Mouse (Mus musculus): ENCODE results near the gene Pbx4. TPM values are rescaled to one million over a fixed set of nuclear protein-coding genes. Genes with fewer than 3 reads are reported as not detected.

Gene Pbx4
- polyA plus RNA-seq, 1 experiment from 2014 or later = 58.8 TPM

DNA sequence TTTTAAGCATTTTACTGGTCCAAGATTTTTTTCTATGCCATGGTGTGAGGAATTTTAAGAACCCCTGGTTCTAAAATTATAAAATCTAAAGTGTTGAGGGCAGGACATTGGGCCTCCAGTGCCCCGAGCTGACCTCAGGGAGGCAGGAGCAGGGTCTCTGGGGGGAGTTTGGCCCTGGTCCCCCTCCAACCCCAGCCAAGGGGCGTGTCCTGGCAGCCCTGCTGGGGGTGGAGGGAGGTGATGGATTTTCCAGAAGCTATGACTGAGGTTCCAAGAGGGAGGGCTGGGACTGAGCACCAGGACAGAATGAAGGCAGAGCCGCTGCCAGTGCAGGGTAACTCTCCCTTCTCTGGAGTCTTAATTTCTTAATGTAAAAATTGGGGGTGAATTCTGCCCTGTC is 45.7 kb downstream of the Pbx4 start:
- H3K4me3 ChIP-seq = no peak overlapping the region
- 69% methylated on average over 3 of the region's 3 CpGs for WGBS
- H3K9ac ChIP-seq = no peak overlapping the region
- no peak for ATAC-seq (ENCODE audit: low read depth)
- H3K36me3 ChIP-seq = no peaks in the 10 kb centered on the region
- no peaks in the 10 kb centered on the region for H3K9me3 ChIP-seq
- H3K4me1 ChIP-seq (replicated peaks) = peaks cover 29% of the 10 kb centered on the region
- no peak overlapping the region for H3K27ac ChIP-seq (replicated peaks)
- H3K4me2 ChIP-seq = no peak overlapping the region
- peaks cover 62% of the 10 kb centered on the region for H3K27me3 ChIP-seq

DNA sequence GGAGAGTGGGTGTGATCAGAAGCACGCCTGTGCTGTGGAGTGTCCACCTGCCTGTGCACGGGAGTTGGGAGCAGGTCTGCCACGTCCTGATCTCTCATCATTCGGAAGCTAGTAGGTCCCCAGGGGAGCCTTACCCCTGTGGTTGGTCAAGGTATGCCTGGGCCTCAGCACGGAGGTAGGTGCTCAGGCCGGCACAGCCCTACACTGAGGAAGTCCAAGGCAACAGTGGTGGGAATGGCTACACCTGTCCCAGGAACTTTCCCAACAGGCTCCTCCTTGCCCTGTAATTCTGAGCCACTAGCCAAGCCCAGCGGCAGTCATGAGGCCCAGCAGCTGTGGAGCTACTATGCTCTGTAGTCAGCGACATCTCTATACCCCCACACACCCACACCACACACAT is 47.4 kb downstream of the Pbx4 start:
- 55% methylated on average over 8 of the region's 8 CpGs for WGBS
- H3K4me3 ChIP-seq = no peak overlapping the region
- H3K36me3 ChIP-seq = no peaks in the 10 kb centered on the region
- peaks cover 29% of the 10 kb centered on the region for H3K4me1 ChIP-seq (replicated peaks)
- peaks cover 79% of the 10 kb centered on the region for H3K27me3 ChIP-seq
- no peaks in the 10 kb centered on the region for H3K9me3 ChIP-seq
- ATAC-seq (ENCODE audit: low read depth) = no peak
- H3K27ac ChIP-seq (replicated peaks) = no peak overlapping the region
- no peak overlapping the region for H3K4me2 ChIP-seq
- no peak overlapping the region for H3K9ac ChIP-seq

DNA sequence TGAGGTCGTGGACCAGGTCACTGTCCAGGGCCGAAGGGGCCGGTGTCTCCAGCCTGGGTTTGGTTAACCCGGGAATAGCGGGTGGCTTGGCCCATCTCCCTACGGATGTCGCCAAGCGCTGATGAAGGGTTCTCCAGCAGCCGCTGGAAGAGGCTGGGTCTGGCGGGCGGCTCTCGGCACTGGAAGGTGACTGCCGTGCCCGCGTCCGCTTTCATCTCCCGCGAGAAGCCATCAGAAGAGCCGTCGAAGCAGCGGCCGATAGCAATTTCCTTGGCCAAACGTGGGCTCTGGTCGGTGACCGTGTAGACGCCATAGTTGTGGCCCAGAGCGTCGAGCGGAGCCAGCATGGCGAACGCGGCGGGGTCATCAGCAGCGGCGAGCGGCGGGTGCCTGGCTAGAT is 48.5 kb downstream of the Pbx4 start:
- Histone ChIP-seq H3K9me3 (no peaks in the 10 kb centered on the region), H3K4me3 (peak overlapping the region; percentile 44), H3K27ac (replicated peaks) (no peak overlapping the region), H3K4me1 (replicated peaks) (peaks cover 36% of the 10 kb centered on the region), H3K36me3 (no peaks in the 10 kb centered on the region), H3K27me3 (peaks cover 90% of the 10 kb centered on the region), H3K4me2 (peak overlapping the region; percentile 56), H3K9ac (no peak overlapping the region)
- no peak for ATAC-seq (ENCODE audit: low read depth)
- 8% methylated on average over 37 of the region's 37 CpGs for WGBS

DNA sequence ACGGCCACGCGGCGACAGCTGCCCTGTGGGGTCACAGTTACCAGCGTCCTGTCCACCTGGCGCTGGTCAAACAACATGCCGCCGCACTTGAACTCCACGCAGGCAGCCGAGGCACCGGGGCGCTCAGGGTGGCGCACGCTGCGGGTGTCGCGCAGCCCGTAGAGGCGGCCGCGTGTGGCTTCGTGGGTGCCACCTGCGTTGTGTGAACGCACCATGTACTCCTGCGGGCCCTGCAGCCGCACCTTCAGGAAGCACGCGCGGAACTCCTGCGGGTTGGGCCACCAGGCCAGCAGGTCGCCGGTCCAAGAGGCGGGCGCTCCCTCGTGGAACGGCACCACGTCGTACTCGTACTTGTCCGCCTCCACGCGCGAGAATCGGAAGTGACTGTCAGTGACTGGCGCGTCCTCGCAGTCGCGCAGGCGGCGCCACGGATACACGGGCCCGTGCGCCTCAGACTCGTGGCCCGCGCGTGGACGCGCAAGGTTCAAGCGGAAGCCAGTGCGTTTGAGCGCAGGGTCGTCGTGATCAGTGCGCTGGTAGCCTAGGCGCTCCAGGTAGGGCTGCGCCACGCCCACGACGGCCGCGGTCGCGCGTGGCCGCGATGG is 49.1 kb downstream of the Pbx4 start:
- 21% methylated on average over 79 of the region's 79 CpGs for WGBS
- no peaks in the 10 kb centered on the region for H3K36me3 ChIP-seq
- H3K4me1 ChIP-seq (replicated peaks) = peaks cover 41% of the 10 kb centered on the region
- peak; percentile 1; the same call in 1 of the 2 replicates for ATAC-seq (ENCODE audit: low read depth)
- peak overlapping the region; percentile 56 for H3K9ac ChIP-seq
- H3K4me2 ChIP-seq = peak overlapping the region; percentile 56
- peaks cover 91% of the 10 kb centered on the region for H3K27me3 ChIP-seq
- H3K4me3 ChIP-seq = peak overlapping the region; percentile 44
- H3K9me3 ChIP-seq = no peaks in the 10 kb centered on the region
- H3K27ac ChIP-seq (replicated peaks) = no peak overlapping the region

DNA sequence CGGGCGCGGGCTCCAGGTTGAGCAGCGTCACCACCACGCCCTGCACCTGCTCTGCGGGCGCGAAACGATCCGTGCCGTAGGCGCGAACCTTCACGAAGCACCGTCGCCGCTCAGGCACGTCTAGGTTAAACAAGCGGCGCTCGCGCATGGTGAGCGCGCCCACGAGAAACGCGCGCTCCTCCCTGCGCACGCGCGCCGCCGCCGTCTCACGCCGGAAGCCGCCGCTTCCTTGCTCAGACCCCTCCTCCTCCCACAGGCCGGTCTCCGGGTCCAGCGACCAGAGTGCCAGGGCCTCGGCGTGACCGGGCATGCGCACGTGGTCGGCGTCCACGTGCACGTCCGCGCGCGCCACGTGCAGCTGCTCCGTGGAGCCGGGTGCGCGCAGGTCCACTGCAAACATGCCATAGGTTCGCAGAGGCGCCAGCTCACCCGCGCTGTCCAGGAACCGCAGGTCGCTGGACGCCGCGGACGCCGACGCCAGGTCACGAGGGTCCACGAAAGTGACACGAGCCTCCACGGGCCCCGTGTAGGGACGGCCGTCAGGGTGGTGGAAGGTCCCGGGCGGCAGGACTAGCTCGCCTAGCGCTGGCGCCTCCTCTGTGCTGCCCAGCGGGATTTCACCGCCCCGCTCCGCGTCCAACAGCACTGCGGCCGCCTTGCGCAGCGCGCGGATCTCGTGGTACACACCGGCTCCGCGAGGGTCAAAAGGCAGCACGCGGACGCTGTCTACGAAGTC is 49.9 kb downstream of the Pbx4 start:
- H3K27ac ChIP-seq (replicated peaks) = no peak overlapping the region
- H3K9me3 ChIP-seq = no peaks in the 10 kb centered on the region
- peak overlapping the region; percentile 56 for H3K4me2 ChIP-seq
- peak; percentile 65 for ATAC-seq (ENCODE audit: low read depth)
- 4% methylated on average over 100 of the region's 103 CpGs for WGBS
- H3K4me3 ChIP-seq = peak overlapping the region; percentile 44
- H3K4me1 ChIP-seq (replicated peaks) = peaks cover 48% of the 10 kb centered on the region
- H3K36me3 ChIP-seq = no peaks in the 10 kb centered on the region
- H3K9ac ChIP-seq = peak overlapping the region; percentile 56
- H3K27me3 ChIP-seq = peaks cover 94% of the 10 kb centered on the region

DNA sequence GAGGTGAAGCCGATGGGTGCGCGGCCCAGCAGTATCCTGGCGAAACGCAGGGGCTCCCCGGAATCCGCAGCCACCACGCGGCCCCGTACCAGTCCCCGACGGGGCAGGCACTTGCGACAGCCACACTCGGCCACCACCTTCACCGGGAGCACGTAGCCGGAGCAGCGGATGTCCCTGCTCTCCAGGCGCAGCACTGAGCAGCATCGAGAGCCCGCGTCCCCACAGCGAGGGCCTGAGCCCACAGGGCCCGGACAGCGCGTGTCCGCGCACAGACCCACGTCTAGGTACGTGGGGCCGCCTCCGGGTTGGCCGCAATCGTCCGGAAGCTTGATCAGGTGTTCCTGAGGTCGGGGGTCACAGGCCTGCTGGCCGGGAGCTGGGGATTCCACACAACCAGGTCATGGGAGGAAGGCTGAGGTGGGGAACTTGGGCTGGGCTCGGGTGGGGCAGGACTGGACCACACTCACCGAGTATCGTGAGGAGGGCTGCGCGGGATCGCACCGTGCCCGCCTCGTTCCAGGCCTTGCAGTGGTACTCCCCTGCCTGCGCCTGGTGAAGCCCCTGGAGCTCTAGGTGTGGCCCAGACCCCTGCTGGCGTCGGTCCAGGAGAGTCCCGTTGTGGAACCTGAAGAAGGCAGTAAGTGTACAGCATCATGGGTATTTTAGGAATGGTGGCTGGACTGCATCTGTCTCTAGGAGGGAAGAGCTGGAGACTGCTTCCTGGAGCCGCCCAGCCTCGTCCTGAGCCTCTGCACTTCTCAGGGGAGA is 50.7 kb downstream of the Pbx4 start:
- WGBS = 13% methylated on average over 52 of the region's 52 CpGs
- Histone ChIP-seq H3K4me1 (replicated peaks) (peaks cover 56% of the 10 kb centered on the region), H3K36me3 (no peaks in the 10 kb centered on the region), H3K9ac (0 out of 2 replicates have a peak overlapping the region, but pooled peaks have one; percentile 52), H3K27me3 (peaks cover 99% of the 10 kb centered on the region), H3K9me3 (no peaks in the 10 kb centered on the region), H3K4me3 (peak overlapping the region; percentile 44), H3K27ac (replicated peaks) (no peak overlapping the region), H3K4me2 (peak overlapping the region; percentile 56)
- ATAC-seq (ENCODE audit: low read depth) = no peak

DNA sequence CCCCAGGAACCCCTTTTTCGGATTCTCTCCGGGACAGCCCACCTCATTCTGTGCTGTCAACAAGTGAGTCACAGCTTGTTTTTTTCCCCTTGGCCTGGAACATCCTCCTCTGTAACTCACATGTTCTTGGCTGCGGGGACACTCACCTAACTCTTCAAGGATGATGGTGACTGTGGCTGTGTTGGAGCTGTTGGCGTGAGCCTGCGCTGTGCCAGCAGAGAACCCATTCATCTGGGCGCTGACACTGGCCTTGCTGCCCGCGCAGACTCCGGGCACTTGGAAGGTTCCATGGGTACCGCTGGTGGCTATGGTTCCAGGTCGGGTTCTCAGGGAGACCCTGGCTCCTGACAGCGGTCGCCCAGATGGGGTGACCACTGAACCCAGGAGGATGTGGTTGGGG is 51.9 kb downstream of the Pbx4 start:
- peaks cover 100% of the 10 kb centered on the region for H3K27me3 ChIP-seq
- WGBS = 54% methylated on average over 13 of the region's 13 CpGs
- ATAC-seq (ENCODE audit: low read depth) = no peak
- no peak overlapping the region for H3K4me2 ChIP-seq
- no peak overlapping the region for H3K27ac ChIP-seq (replicated peaks)
- no peak overlapping the region for H3K9ac ChIP-seq
- H3K9me3 ChIP-seq = no peaks in the 10 kb centered on the region
- no peak overlapping the region for H3K4me3 ChIP-seq
- H3K4me1 ChIP-seq (replicated peaks) = peaks cover 67% of the 10 kb centered on the region
- no peaks in the 10 kb centered on the region for H3K36me3 ChIP-seq

DNA sequence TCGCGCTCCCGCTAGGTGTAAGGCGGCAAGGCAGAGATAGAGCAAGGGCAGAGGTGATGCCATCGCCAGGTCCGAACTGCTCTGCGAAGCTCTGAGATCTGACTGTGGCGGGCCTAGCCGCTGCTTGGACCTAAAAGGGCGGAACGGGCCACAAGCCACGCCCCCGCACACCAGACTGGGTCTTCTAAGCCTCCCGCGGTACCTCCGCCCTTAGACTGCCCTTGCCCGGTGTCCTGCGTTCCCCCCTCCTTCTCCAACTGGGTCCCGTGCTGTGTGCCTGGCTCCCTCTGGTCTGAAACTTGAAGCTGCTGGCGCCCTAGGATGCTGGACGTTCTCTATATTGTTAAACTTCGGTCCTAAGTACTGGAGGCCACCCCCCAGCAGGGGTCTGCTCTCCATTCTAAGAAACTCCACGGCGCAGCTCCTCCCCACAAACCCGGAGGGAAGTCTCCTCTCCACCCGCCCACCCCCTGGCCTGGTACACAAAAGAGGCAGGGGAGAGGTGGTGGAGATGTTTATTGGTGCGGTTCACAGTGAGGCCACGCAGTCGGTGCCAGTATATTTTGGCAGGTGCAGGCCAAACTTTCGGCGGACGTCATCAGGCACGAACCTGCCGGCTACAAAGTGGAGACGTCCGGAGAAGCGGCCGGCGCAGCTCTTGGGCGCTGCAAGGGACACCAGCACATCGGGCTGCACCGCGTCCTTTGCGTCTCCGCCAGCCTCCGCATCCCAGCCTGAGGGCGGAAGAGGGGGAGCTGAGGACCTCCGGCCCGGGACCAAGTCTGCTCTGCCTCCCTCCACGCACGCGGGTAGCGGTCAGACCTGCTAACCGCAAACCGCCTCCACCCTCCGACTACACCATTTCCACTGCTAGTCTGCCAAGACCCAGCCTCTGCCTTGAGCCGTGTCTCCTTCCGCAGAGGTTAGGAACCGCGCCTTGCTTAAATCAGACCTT is 55.3 kb downstream of the Pbx4 start, which contains the start of gene Cilp2:
TSS of gene Cilp2 (minus strand) at position 399 of the 955 bp plus-strand sequence.
- H3K36me3 ChIP-seq = 0 out of 2 replicates have a peak, but pooled peaks cover 5% of the 10 kb centered on the region
- WGBS = under 1% methylated on average over 60 of the region's 60 CpGs
- H3K9ac ChIP-seq = peak within 1 kb of the TSS; percentile 17; the same call in 1 of the 2 replicates

DNA sequence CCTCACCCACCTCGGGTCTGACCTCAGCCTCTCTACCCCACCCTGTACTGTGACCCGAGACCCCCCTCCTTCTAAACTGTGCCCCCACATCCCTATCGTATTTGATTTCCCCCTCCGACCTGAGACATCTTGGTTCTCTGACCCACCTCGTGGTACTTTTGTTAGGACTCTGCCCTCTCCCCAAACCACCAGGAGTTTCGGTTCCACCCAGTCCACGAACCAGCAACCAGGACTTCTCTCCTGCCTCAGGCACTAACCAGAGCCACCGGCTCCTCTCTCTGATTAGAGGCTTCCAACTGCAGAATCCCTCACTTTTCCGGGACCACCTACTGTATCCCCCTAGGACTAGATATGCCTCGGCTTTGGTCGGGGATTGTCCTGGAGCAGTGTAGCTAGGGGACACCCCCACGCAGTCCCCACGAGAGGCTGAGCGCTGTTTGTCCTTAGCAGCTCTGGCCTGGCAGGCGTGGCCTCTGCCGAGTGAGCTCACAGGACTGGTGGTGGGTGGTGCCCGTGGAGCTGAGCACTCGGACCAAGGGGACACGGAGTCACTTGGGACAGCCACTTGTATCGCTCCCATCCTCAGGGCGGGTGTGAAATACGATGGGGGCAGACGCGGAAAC is 56.1 kb downstream of the Pbx4 start:
- 8% methylated on average over 24 of the region's 24 CpGs for WGBS
- H3K9ac ChIP-seq = peak overlapping the region; percentile 10; the same call in 1 of the 2 replicates

More for the DNA sequence above, 55.3 kb downstream of the Pbx4 start, which contains the start of gene Cilp2:
- no peak for ATAC-seq (ENCODE audit: low read depth)
- H3K27ac ChIP-seq (replicated peaks) = no peak within 1 kb of the TSS
- H3K4me2 ChIP-seq = peak within 1 kb of the TSS; percentile 47
- no peaks in the 10 kb centered on the region for H3K9me3 ChIP-seq
- peaks cover 56% of the 10 kb centered on the region for H3K4me1 ChIP-seq (replicated peaks)
- H3K4me3 ChIP-seq = peak within 1 kb of the TSS; percentile 24
- H3K27me3 ChIP-seq = peaks cover 83% of the 10 kb centered on the region

DNA sequence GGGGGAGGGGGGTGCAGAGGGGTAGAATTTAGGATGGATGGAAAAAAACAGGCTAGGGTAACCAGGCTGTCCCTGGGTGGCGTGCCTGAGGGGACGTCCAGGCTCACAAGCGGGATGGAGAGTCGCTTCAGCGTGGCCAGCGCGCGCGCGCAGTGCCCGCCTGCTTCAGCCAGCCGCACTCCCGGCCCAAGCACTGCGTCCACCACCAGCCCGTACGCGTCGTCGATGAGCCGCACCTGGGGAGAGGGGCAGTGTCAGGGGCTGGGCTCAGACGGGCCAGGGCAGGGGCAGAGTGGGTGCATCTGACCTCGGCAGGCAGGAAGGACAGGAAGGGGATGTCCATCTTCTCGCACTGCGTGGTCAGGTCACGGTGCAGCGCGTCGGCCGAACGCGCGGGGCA is 56.6 kb downstream of the Pbx4 start:
- Histone ChIP-seq H3K36me3 (peaks cover 15% of the 10 kb centered on the region), H3K4me3 (peak overlapping the region; percentile 23), H3K4me2 (peak overlapping the region; percentile 47), H3K4me1 (replicated peaks) (peaks cover 54% of the 10 kb centered on the region), H3K27me3 (peaks cover 69% of the 10 kb centered on the region), H3K9me3 (no peaks in the 10 kb centered on the region), H3K27ac (replicated peaks) (no peak overlapping the region), H3K9ac (peak overlapping the region; percentile 26; the same call in 1 of the 2 replicates)
- ATAC-seq (ENCODE audit: low read depth) = no peak
- 3% methylated on average over 32 of the region's 32 CpGs for WGBS

More for the DNA sequence above, 56.1 kb downstream of the Pbx4 start:
- 0 out of 2 replicates have a peak, but pooled peaks have one; percentile 10 for ATAC-seq (ENCODE audit: low read depth)
- H3K27me3 ChIP-seq = peaks cover 75% of the 10 kb centered on the region
- H3K4me1 ChIP-seq (replicated peaks) = peaks cover 51% of the 10 kb centered on the region
- H3K4me2 ChIP-seq = peak overlapping the region; percentile 47
- peak overlapping the region; percentile 24 for H3K4me3 ChIP-seq
- H3K27ac ChIP-seq (replicated peaks) = no peak overlapping the region
- no peaks in the 10 kb centered on the region for H3K9me3 ChIP-seq
- peaks cover 10% of the 10 kb centered on the region for H3K36me3 ChIP-seq
